Mouse (Mus musculus) lung, adult 2 months (tissue): ENCODE data around the gene Gdpd5.

Experiments
- CTCF ChIP-seq: fragments of 200-500 bp; IDR thresholded peaks from 2 replicates; pipeline ENCODE4 v1.5.1; 2011; ENCODE audit warnings: mild to moderate bottlenecking, low read length, control low read depth; ENCODE audit not compliant: insufficient read depth
- POLR2A ChIP-seq: fragments of 200-500 bp; IDR thresholded peaks from 2 replicates; pipeline ENCODE4 v1.6.1; 2011; ENCODE audit warnings: low read depth, mild to moderate bottlenecking, control low read depth, low read length, borderline replicate concordance; ENCODE audit errors: extremely low read depth

- no peak for TF ChIP-seq CTCF
- TF ChIP-seq POLR2A, result no peak
Measured at GRCm38 (mm10) chr7:99362137-99362536, 19.1 kb upstream of the Gdpd5 start.
